Mouse (Mus musculus): ENCODE measurements around the gene Zfp207.

DNA sequence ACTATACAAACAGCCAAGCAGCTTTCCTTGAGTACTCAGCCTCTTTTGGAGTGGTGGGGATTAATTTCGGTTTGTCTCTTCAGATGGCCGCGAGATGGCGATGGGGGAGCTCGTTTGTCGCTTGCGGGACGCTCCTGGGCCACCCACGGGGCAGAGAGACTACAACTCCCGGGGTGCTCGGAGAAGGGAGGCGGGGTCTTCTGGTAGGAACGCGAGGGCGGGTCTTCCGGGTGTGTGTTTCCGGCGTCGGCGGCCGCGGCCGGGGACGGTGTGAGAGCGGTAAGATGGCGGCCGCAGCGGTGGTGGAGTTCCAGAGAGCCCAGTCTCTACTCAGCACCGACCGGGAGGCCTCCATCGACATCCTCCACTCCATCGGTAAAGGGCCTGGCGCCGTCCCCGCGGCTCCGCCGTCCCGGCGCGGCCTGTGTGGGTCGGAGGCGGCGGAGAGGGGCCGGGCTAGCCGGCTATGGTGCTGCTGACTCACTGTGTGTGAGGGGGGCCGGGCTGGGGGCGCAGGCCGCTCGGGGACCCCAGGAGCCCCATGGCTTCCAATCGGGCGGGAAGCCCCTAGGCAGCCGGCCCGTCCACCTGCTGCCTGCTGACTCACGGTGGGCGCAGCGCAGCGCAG is 45.4 kb downstream of the Zfp207 start, which contains the start of gene Psmd11:
- TF ChIP-seq CTCF (IDR thresholded peaks at IDR 0.05; ENCODE audit: extremely low read depth, insufficient read depth, insufficient read length, insufficient replicate concordance) (peak; percentile 66; the same call in 1 of the 2 replicates), POLR2A (IDR thresholded peaks at IDR 0.05; ENCODE audit: low read depth, low read length) (peak; percentile 64)

All from spleen, adult 2 months (tissue).